Mouse (Mus musculus) T-cell, adult 2 months (primary cell): ENCODE results near the gene Spata5.

ENCODE experiments used
- DNase-seq: peaks from one replicate; pipeline ENCODE4 v3.0.0; 2022; ENCODE audit warnings: low spot score

Gene Spata5

DNA sequence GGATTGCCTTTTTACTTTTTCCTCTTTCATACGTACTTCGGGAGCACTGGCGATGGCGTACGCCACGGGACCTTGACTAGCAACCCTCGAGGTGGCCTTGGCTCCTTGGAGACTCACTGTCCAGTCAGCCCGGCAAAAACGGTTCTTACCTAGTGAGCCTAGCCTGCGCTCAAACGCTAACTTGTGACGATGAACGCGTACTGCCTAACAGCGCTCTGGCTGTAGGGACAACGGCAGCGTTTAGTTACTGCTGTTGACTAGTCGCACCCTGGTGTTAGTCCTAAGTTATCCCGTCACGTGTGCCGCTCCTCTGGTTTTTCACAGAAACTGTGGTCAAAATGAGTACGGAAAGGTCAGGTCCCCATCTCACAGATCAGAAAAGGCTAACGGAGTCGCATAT, 945 bp downstream of the Spata5 start:
- DNase-seq: peak; percentile 27

DNA sequence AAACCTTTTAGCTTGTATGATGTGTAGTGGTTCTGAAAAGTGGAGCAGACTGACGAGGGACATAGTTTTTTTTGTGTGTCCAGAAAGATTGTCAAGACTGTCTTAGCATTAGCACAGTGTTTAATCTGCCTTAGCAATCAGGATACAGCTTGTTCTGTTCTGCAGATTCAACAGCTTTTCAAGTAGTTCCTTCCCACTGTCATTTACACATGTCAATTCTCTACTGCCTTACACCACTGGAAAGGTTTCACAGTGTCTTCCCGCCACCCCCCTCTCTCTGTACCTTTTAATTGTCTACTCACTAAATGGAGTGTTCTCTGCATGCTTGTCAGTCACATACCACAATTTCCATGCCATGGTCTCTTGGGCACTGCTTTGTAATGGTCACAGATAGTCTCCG, 1.5 kb downstream of the Spata5 start:
- DNase-seq: no peak

- DNase-seq: no peak
Measured at GRCm38 (mm10) chr3:37426069-37426468, 6.4 kb downstream of the Spata5 start.

DNA sequence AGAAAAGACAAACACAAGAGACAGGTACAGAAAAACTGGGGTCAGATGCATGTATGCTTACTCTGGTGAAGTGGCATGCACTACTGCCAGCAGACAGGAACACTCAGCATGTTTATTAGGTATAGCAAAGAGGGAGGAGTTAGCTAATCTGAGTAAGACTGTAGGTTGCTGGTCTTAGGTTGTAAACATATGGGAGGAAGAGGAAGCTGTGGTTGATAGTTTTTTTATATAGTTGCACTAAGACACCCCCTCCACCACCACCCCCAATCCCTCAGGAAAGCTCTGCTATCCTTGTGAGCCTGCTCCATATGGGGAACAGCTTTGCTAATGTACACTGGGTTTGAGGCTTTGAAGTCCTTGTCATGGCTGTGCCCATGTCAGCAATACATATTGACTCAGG, 10.7 kb downstream of the Spata5 start:
- no peak for DNase-seq

GRCm38 (mm10) chr3:37439770-37440169, 20.1 kb downstream of the Spata5 start:
- no peak for DNase-seq

- no peak for DNase-seq
Measured at GRCm38 (mm10) chr3:37443409-37443808, 23.7 kb downstream of the Spata5 start.

GRCm38 (mm10) chr3:37455992-37456391, 36.3 kb downstream of the Spata5 start:
- DNase-seq: no peak

- DNase-seq: no peak
Measured at GRCm38 (mm10) chr3:37468170-37468569, 48.5 kb downstream of the Spata5 start.

- no peak for DNase-seq
Measured at GRCm38 (mm10) chr3:37469353-37469752, 49.7 kb downstream of the Spata5 start.

DNA sequence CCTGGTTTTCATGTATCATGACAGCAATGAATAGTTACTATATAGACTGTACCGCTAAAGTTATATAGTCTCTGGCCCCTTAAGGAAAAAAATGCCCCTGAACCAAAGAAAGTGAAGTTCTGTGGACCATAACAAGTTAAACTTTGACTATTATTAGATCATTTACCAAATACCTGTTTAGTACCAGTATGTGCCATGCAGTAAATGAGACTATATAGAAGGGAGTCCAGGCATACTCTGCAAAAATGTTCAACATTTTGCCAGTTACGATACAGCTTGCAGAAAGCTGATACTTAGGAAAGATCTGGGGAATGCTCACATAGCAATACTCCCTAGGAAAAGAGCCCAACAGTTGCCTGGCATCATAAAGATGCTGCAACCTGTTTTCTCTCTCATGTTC, 51.2 kb downstream of the Spata5 start:
- no peak for DNase-seq

- DNase-seq: no peak
Measured at GRCm38 (mm10) chr3:37472461-37472860, 52.8 kb downstream of the Spata5 start.

- no peak for DNase-seq
Measured at GRCm38 (mm10) chr3:37476485-37476884, 56.8 kb downstream of the Spata5 start.

DNA sequence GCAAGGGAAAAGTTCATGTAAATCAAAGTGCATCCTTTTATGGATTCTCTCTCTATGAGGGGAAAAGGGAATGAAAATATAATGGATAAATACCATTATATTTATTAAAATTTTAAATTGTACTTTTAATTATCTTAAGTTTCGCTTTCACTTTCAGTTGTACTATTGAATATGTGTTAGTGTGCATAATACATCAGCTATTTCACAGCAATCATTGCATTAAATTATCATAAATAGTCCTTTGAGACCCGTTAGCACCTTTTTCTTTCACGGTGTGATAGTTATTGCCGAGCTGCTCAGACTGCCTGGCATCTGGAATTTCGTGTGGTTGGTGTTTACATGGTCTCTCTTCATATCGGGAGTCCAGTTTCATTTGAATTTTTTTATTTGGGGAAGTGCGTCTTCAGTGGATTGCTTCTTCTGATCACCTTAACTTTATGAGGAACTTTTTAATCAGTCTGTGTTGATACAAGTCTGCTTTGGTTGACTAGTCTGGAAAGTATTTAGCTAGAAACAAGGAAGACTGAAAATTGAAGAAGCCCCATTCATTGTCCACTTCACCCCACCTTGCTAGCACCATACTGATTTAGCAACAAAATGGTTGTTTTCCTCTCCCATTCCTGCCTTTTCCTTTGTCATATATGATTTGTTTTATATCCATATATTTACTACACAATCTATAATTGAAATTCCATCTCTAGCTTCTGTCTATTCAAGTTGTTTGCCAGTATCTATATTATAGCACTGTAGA, 57.9 kb downstream of the Spata5 start:
- no peak for DNase-seq

DNA sequence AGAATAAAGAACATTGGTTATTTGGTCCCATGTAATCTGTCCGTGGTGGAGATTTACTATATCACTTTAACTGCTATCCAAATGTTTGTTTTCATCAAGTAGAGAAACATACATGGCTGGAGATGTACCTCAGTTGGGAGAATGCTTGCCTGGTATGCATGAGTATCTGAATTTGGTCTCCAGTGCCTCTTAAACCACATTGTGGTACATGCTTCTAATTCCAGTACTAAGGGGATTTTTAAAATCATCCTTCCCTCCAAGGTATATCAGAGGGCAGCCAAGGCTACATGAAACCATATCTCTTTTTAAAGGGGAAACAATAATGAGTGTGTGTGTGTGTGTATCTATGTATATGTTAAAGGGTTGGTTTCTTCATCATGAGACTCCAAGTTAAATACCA, 60.1 kb downstream of the Spata5 start:
- DNase-seq: no peak

DNA sequence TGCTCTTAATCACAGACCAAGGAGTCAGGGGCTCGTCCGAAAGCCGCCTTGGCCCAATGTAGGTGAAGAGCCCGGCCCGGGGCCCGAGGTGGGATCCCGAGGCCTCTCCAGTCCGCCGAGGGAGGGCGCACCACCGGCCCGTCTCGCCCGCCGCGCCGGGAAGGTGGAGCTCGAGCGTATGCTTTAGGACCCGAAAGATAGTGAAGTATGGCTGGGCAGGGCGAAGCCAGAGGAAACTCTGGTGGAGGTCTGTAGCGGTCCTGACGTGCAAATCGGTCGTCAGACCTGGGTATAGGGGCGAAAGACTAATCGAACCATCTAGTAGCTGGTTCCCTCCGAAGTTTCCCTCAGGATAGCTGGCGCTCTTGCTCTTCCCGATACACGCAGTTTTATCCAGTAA, 61.6 kb downstream of the Spata5 start:
- DNase-seq: no peak

GRCm38 (mm10) chr3:37482720-37483119, 63.0 kb downstream of the Spata5 start:
- no peak for DNase-seq

GRCm38 (mm10) chr3:37483709-37484265, 64.1 kb downstream of the Spata5 start:
- DNase-seq: peak; percentile 55

DNA sequence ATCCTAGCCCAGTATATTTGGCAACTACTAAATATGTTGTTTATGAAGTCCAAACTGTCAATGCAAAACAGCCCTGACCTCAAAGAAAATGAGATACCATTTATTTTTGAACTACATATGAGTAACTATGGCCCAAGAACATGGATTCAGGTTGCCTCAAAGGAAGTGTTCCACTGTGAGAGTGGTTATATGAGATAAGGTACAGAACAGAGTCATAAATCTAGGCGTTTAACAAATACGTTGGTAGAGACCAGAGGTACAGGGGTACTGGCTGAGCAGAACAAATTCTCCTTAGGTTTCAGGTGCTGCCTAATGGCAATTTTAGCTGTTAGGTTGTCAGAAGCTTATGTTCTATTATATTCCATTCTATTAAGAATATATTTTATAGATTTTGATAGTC, 67.9 kb downstream of the Spata5 start:
- no peak for DNase-seq

GRCm38 (mm10) chr3:37488173-37488572, 68.5 kb downstream of the Spata5 start:
- no peak for DNase-seq

- DNase-seq: no peak
Measured at GRCm38 (mm10) chr3:37490025-37490424, 70.3 kb downstream of the Spata5 start.

- DNase-seq: no peak
Measured at GRCm38 (mm10) chr3:37500939-37501338, 81.2 kb downstream of the Spata5 start.

- DNase-seq: no peak
Measured at GRCm38 (mm10) chr3:37502552-37502951, 82.9 kb downstream of the Spata5 start.

DNA sequence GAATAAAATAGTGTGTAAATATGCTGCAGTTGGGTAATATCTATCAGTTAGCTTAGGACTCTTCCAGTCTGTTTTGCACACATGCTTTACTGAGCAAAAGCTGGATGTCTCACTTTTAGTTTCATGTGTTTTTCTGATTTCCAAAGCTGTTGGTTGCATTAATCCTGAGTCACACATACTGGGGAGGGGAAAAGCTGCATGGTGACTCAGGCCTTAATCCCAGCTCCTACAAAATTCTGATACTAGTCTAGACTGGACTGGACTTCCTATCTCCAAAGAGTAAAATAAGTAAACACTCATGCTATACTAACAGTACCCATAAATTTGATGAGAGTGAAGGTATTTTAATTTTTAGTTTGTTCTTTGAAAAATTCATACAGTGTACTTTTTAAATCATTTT, 84.2 kb downstream of the Spata5 start:
- no peak for DNase-seq
